Mouse (Mus musculus) kidney, postnatal 10 days (tissue): ENCODE results near the gene Ptprn2.
A peak's percentile ranks its signal among the peaks of the same experiment; 100 is the strongest.

Experiments used
- DNase-seq: peaks from one replicate; pipeline ENCODE4 v3.0.0; 2021; ENCODE audit warnings: mixed read lengths

Ptprn2 gene

GRCm38 (mm10) chr12:116515824-116516223 is 30.3 kb downstream of the Ptprn2 start:
- DNase-seq, result no peak

GRCm38 (mm10) chr12:116528861-116529260 is 43.3 kb downstream of the Ptprn2 start:
- DNase-seq, result no peak

GRCm38 (mm10) chr12:116533281-116533680 is 47.8 kb downstream of the Ptprn2 start:
- DNase-seq, result no peak

- no peak for DNase-seq
These were observed 53.8 kb downstream of the Ptprn2 start for GRCm38 (mm10) chr12:116539305-116539704.

GRCm38 (mm10) chr12:116540608-116541007 is 55.1 kb downstream of the Ptprn2 start:
- peak; percentile 69 for DNase-seq

GRCm38 (mm10) chr12:116550031-116550430 is 64.5 kb downstream of the Ptprn2 start:
- DNase-seq, result peak; percentile 59

- DNase-seq, result no peak
These were observed 66.0 kb downstream of the Ptprn2 start for GRCm38 (mm10) chr12:116551516-116551915.

- DNase-seq, result no peak
These were observed 66.8 kb downstream of the Ptprn2 start for GRCm38 (mm10) chr12:116552306-116552705.

- DNase-seq, result no peak
These were observed 67.8 kb downstream of the Ptprn2 start for GRCm38 (mm10) chr12:116553361-116553760.

GRCm38 (mm10) chr12:116555964-116556363 is 70.4 kb downstream of the Ptprn2 start:
- DNase-seq, result no peak

- no peak for DNase-seq
These were observed 78.9 kb downstream of the Ptprn2 start for GRCm38 (mm10) chr12:116564441-116564840.

GRCm38 (mm10) chr12:116566672-116567071 is 81.2 kb downstream of the Ptprn2 start:
- DNase-seq, result no peak

- DNase-seq, result no peak
These were observed 81.7 kb downstream of the Ptprn2 start for GRCm38 (mm10) chr12:116567170-116567569.

GRCm38 (mm10) chr12:116569568-116569967 is 84.0 kb downstream of the Ptprn2 start:
- no peak for DNase-seq

- peak; percentile 27 for DNase-seq
These were observed 88.6 kb downstream of the Ptprn2 start for GRCm38 (mm10) chr12:116574102-116574501.

- DNase-seq, result no peak
These were observed 89.2 kb downstream of the Ptprn2 start for GRCm38 (mm10) chr12:116574720-116575119.

GRCm38 (mm10) chr12:116577917-116578316 is 92.4 kb downstream of the Ptprn2 start:
- peak; percentile 19 for DNase-seq

- no peak for DNase-seq
These were observed 95.5 kb downstream of the Ptprn2 start for GRCm38 (mm10) chr12:116580827-116581544.

GRCm38 (mm10) chr12:116581864-116582263 is 96.3 kb downstream of the Ptprn2 start:
- DNase-seq, result peak; percentile 67

- no peak for DNase-seq
These were observed 97.3 kb downstream of the Ptprn2 start for GRCm38 (mm10) chr12:116582829-116583228.

- DNase-seq, result peak; percentile 71
These were observed 99.5 kb downstream of the Ptprn2 start for GRCm38 (mm10) chr12:116585001-116585400.

- no peak for DNase-seq
These were observed 100.6 kb downstream of the Ptprn2 start for GRCm38 (mm10) chr12:116586167-116586566.

GRCm38 (mm10) chr12:116587548-116587947 is 102.0 kb downstream of the Ptprn2 start:
- no peak for DNase-seq

- no peak for DNase-seq
These were observed 104.6 kb downstream of the Ptprn2 start for GRCm38 (mm10) chr12:116590076-116590475.

GRCm38 (mm10) chr12:116594457-116594856 is 108.9 kb downstream of the Ptprn2 start:
- no peak for DNase-seq
